31 mouse cellular contexts compared by ENCODE assay signal in genomic region chr7:81169351-81169750, GRCm38 (mm10). TPM values are rescaled to one million over a fixed set of nuclear protein-coding genes. Genes with fewer than 3 reads are reported as not detected.
DNase-seq lines count a peak whose midpoint lies in the region; ATAC-seq and TF ChIP-seq lines count a peak whose summit lies in the region.
"Had no signal": no experiment of that assay in that cellular context is flagged by ENCODE, and none has a peak within 500 bp of the region (broad histone marks: within the 10 kb centered on the region; RNA-seq: fewer than 3 reads in every experiment).

No protein-coding gene starts in this region.

- no peak overlapping the region for H3K9ac ChIP-seq in forebrain, embryonic 14.5 days (ENCODE audit: low read length)
- no peak overlapping the region for H3K9ac ChIP-seq in forebrain, embryonic 13.5 days
- H3K9ac ChIP-seq in MEL (ENCODE audit: control insufficient read depth, low read depth, low read length, poor library complexity, severe bottlenecking), result no peak overlapping the region
- H3K9ac ChIP-seq: embryonic facial prominence, embryonic 13.5 days; embryonic facial prominence, embryonic 15.5 days; forebrain, embryonic 12.5 days had no signal

- H3K36me3 ChIP-seq in forebrain, embryonic 14.5 days (ENCODE audit: control insufficient read depth, insufficient read depth, low read length), result no peaks in the 10 kb centered on the region
- no peaks in the 10 kb centered on the region for H3K36me3 ChIP-seq in forebrain, embryonic 13.5 days (ENCODE audit: poor library complexity, severe bottlenecking)
- no peaks in the 10 kb centered on the region for H3K36me3 ChIP-seq in MEL (ENCODE audit: control insufficient read depth in 1 of 2, insufficient read depth in 2 of 2, low read length in 2 of 2)
- H3K36me3 ChIP-seq: embryonic facial prominence, embryonic 13.5 days; embryonic facial prominence, embryonic 15.5 days; forebrain, embryonic 10.5 days; forebrain, embryonic 12.5 days; G1E had no signal

- no peaks in the 10 kb centered on the region for H3K4me1 ChIP-seq in forebrain, embryonic 14.5 days (ENCODE audit: control insufficient read depth, insufficient read depth, low read length)
- no peaks in the 10 kb centered on the region for H3K4me1 ChIP-seq in forebrain, embryonic 13.5 days
- no peaks in the 10 kb centered on the region for H3K4me1 ChIP-seq in MEL (ENCODE audit: control insufficient read depth in 1 of 2, insufficient read depth in 2 of 2, low read length in 2 of 2)
- H3K4me1 ChIP-seq: embryonic facial prominence, embryonic 13.5 days; embryonic facial prominence, embryonic 15.5 days; forebrain, embryonic 10.5 days; forebrain, embryonic 12.5 days had no signal

- peaks cover 8% of the 10 kb centered on the region; the same call in 1 of the 2 replicates for H3K9me3 ChIP-seq in forebrain, embryonic 14.5 days (replicated peaks; ENCODE audit: control insufficient read depth, low read length)
- H3K9me3 ChIP-seq in forebrain, embryonic 13.5 days (replicated peaks), result peaks cover 8% of the 10 kb centered on the region; the same call in 1 of the 2 replicates
- H3K9me3 ChIP-seq in MEL (replicated peaks; ENCODE audit: insufficient read depth, low read length), result no peaks in the 10 kb centered on the region
- H3K9me3 ChIP-seq: embryonic facial prominence, embryonic 15.5 days; G1E had no signal

- no peak for TF ChIP-seq RAD21 in MEL (IDR thresholded peaks at IDR 0.05; ENCODE audit: low read depth, low read length)

- no peaks in the 10 kb centered on the region for H3K79me2 ChIP-seq in MEL (ENCODE audit: control insufficient read depth, insufficient read depth, low read length, poor library complexity)

- H3K27ac ChIP-seq in forebrain, embryonic 14.5 days (ENCODE audit: low read depth, low read length), result no peak overlapping the region
- H3K27ac ChIP-seq in forebrain, embryonic 13.5 days, result no peak overlapping the region
- no peak overlapping the region for H3K27ac ChIP-seq in MEL (ENCODE audit: control insufficient read depth, low read depth, low read length)
- H3K27ac ChIP-seq: embryonic facial prominence, embryonic 13.5 days; embryonic facial prominence, embryonic 15.5 days; forebrain, embryonic 10.5 days; forebrain, embryonic 12.5 days had no signal

- TF ChIP-seq POLR2A in MEL (IDR thresholded peaks at IDR 0.05; ENCODE audit: control insufficient read depth in 1 of 2, insufficient read depth in 1 of 2, low read depth in 1 of 2, low read length in 2 of 2, poor library complexity in 1 of 2), result no peak

- no peak overlapping the region for H3K4me3 ChIP-seq in forebrain, embryonic 14.5 days (ENCODE audit: low read depth, low read length)
- no peak overlapping the region for H3K4me3 ChIP-seq in forebrain, embryonic 13.5 days
- no peak overlapping the region for H3K4me3 ChIP-seq in MEL (ENCODE audit: control insufficient read depth in 1 of 2, insufficient read depth in 1 of 2, low read depth in 2 of 2, low read length in 2 of 2)
- H3K4me3 ChIP-seq: embryonic facial prominence, embryonic 13.5 days; embryonic facial prominence, embryonic 15.5 days; erythroblast, embryonic 14.5 days; forebrain, embryonic 10.5 days; forebrain, embryonic 12.5 days had no signal

- 71% methylated on average over 7 of the region's 7 CpGs for WGBS in forebrain, embryonic 14.5 days
- 75% methylated on average over 7 of the region's 7 CpGs for WGBS in forebrain, embryonic 13.5 days

- DNase-seq in forebrain, embryonic 14.5 days (ENCODE audit: low spot score), result peak; percentile 27
- peak; percentile 39 for DNase-seq in 3T3-L1 (ENCODE audit: low read depth, low spot score)
- DNase-seq in MEL (ENCODE audit: low read depth, low spot score), result peak; percentile 10
- peak; percentile 66 for DNase-seq in adipocyte (ENCODE audit: low spot score)
- no peak for DNase-seq in thymus, postnatal 25 days
- DNase-seq: adrenal gland, adult 2 months; adrenal gland, postnatal 10 days; adrenal gland, postnatal 25 days; B cell, adult 2 months; cerebellum, adult 11 months; cerebellum, adult 18-20 months; cerebellum, adult 8-10 months; cerebellum, adult 9-11 months; cerebellum, postnatal 14 days; cerebellum, postnatal 36 days; embryo, embryonic 11 days had no signal

- no peak for TF ChIP-seq EP300 in MEL (IDR thresholded peaks at IDR 0.05; ENCODE audit: low read depth in 1 of 2, low read length in 2 of 2)

- no peak overlapping the region for H3K4me2 ChIP-seq in forebrain, embryonic 14.5 days (ENCODE audit: low read length)
- no peak overlapping the region for H3K4me2 ChIP-seq in forebrain, embryonic 13.5 days
- H3K4me2 ChIP-seq: embryonic facial prominence, embryonic 13.5 days; embryonic facial prominence, embryonic 15.5 days; forebrain, embryonic 12.5 days had no signal

- TF ChIP-seq CTCF in MEL (IDR thresholded peaks at IDR 0.05 in 2 of 3, conservative IDR thresholded peaks at IDR 0.05 in 1 of 3; ENCODE audit: control insufficient read depth in 1 of 3, insufficient read depth in 1 of 3, low read depth in 2 of 3, low read length in 3 of 3, poor library complexity in 1 of 3, severe bottlenecking in 1 of 3), result no peak

- no peak for ATAC-seq in forebrain, embryonic 14.5 days
- no peak for ATAC-seq in forebrain, embryonic 13.5 days
- no peak for ATAC-seq in inflammation-experienced regulatory T-cells, adult 6 months
- ATAC-seq: activated CD4-positive, CD25-positive, alpha-beta regulatory T cell, adult 4 months; CD4-positive, CD25-positive, alpha-beta regulatory T cell, adult 4 months; forebrain, embryonic 16.5 days; Patski had no signal

- no peaks in the 10 kb centered on the region for H3K27me3 ChIP-seq in forebrain, embryonic 14.5 days (replicated peaks; ENCODE audit: control insufficient read depth, insufficient read depth, low read length)
- H3K27me3 ChIP-seq in forebrain, embryonic 13.5 days, result no peaks in the 10 kb centered on the region
- H3K27me3 ChIP-seq in MEL (ENCODE audit: control insufficient read depth in 1 of 2, insufficient read depth in 2 of 2, low read length in 2 of 2), result peaks cover 1 to 6% of the 10 kb centered on the region in 2 experiments; a peak in 2 of 4 replicates
- H3K27me3 ChIP-seq: CH12.LX; embryonic facial prominence, embryonic 15.5 days; forebrain, embryonic 12.5 days; Patski had no signal

TF ChIP-seq in MEL, 35 proteins besides CTCF, POLR2A, EP300 and RAD21:
- TF ChIP-seq MXI1 (IDR thresholded peaks at IDR 0.05; ENCODE audit: low read depth, low read length), result no peak
- TF ChIP-seq ZC3H11A (IDR thresholded peaks at IDR 0.05; ENCODE audit: low read depth, low read length), result no peak
- TF ChIP-seq NELFE (IDR thresholded peaks at IDR 0.05; ENCODE audit: low read depth, low read length), result no peak
- no peak for TF ChIP-seq MEF2A (IDR thresholded peaks at IDR 0.05; ENCODE audit: extremely low read depth, insufficient replicate concordance, low read depth, low read length, poor library complexity, severe bottlenecking)

RNA-seq across cellular contexts. Expression of gene Pde8a, which starts 44.0 kb away (rescaled TPM):
- polyA plus RNA-seq in forebrain, embryonic 14.5 days (2014; fragmentation: Nextera tagmentation; extraction: Ambion mirVana), result 1.5 and 1.7 TPM in 2 replicates
- 1.5 and 1.9 TPM in 2 replicates for polyA plus RNA-seq in forebrain, embryonic 13.5 days (2015; fragmentation: Nextera tagmentation; extraction: Ambion mirVana)
- not detected in 2 replicates for total RNA-seq in MEL (2012; rRNA removed)
- under 1 TPM in 1 of 2 experiments, not detected in 1; 0.11 TPM for polyA plus RNA-seq in MEL (2012; ENCODE audit: insufficient read depth in 1 of 2, insufficient read length in 2 of 2, low read depth in 1 of 2, low replicate concordance in 2 of 2, missing spikeins in 1 of 2)
- 1 to 10 TPM in 2 of 3 experiments, under 1 TPM in 1; 0.58 to 2.5 (median 1.8) TPM for polyA plus RNA-seq in inflammation-experienced regulatory T-cells, adult 6 months (2017; shearing (Covaris generic))
- polyA plus RNA-seq: erythroblast, embryonic 14.5 days; G1E had no signal

RNA-seq across cellular contexts. Expression of gene Slc28a1, which starts 54.8 kb away (rescaled TPM):
- not detected in 2 replicates for polyA plus RNA-seq in forebrain, embryonic 14.5 days (2014; fragmentation: Nextera tagmentation; extraction: Ambion mirVana)
- not detected in 2 replicates for polyA plus RNA-seq in forebrain, embryonic 13.5 days (2015; fragmentation: Nextera tagmentation; extraction: Ambion mirVana)
- not detected in 2 replicates for total RNA-seq in MEL (2012; rRNA removed)
- polyA plus RNA-seq in MEL (2012; ENCODE audit: insufficient read depth in 1 of 2, insufficient read length in 2 of 2, low read depth in 1 of 2, low replicate concordance in 2 of 2, missing spikeins in 1 of 2), result not detected
- not detected for polyA plus RNA-seq in inflammation-experienced regulatory T-cells, adult 6 months (2017; shearing (Covaris generic))
- total RNA-seq: common myeloid progenitor, adult 5-6 weeks; G1E had no signal
- polyA plus RNA-seq: activated CD4-positive, CD25-positive, alpha-beta regulatory T cell, adult 4 months; adrenal gland, adult 2 months; CD4-positive, CD25-positive, alpha-beta regulatory T cell, adult 4 months; embryonic facial prominence, embryonic 11.5 days; embryonic facial prominence, embryonic 13.5 days; embryonic facial prominence, embryonic 15.5 days; erythroblast, embryonic 14.5 days; forebrain, embryonic 10.5 days; forebrain, embryonic 12.5 days; forebrain, embryonic 16.5 days; G1E; Patski had no signal
